Mouse (Mus musculus) kidney, adult 11 months (tissue): Measurements from ENCODE around the gene Fam227b.

Experiments
- DNase-seq: peaks from one replicate; pipeline ENCODE4 v3.0.0; 2022

Fam227b gene

GRCm38 (mm10) chr2:126151855-126152571 lies at the start of gene Fam227b, which contains the start of gene Dtwd1:
Fam227b (minus strand) TSS chr2:126152004.
Dtwd1 (plus strand) TSS chr2:126152141.
- peak; percentile 98 for DNase-seq

GRCm38 (mm10) chr2:126198971-126199370 lies 47.2 kb upstream of the Fam227b start:
- no peak for DNase-seq

GRCm38 (mm10) chr2:126195631-126196356 lies 44.0 kb upstream of the Fam227b start:
- no peak for DNase-seq

GRCm38 (mm10) chr2:126192129-126192528 lies 40.3 kb upstream of the Fam227b start:
- no peak for DNase-seq

GRCm38 (mm10) chr2:126191306-126191705 lies 39.5 kb upstream of the Fam227b start:
- no peak for DNase-seq

GRCm38 (mm10) chr2:126171427-126171826 lies 19.6 kb upstream of the Fam227b start:
- DNase-seq = no peak

GRCm38 (mm10) chr2:126166848-126167617 lies 15.2 kb upstream of the Fam227b start:
- no peak for DNase-seq

- DNase-seq = no peak
Measured at GRCm38 (mm10) chr2:126166335-126166734, 14.5 kb upstream of the Fam227b start.

GRCm38 (mm10) chr2:126165277-126166018 lies 13.6 kb upstream of the Fam227b start:
- no peak for DNase-seq

GRCm38 (mm10) chr2:126147723-126148122 lies 4.1 kb downstream of the Fam227b start:
- DNase-seq = no peak

- DNase-seq = no peak
Measured at GRCm38 (mm10) chr2:126094616-126095015, 57.2 kb downstream of the Fam227b start.

GRCm38 (mm10) chr2:126090432-126090831 lies 61.4 kb downstream of the Fam227b start:
- no peak for DNase-seq

GRCm38 (mm10) chr2:126086187-126086586 lies 65.6 kb downstream of the Fam227b start:
- no peak for DNase-seq

- no peak for DNase-seq
Measured at GRCm38 (mm10) chr2:126084326-126084725, 67.5 kb downstream of the Fam227b start.

- DNase-seq = no peak
Measured at GRCm38 (mm10) chr2:126079086-126079485, 72.7 kb downstream of the Fam227b start.

- DNase-seq = no peak
Measured at GRCm38 (mm10) chr2:126076506-126076905, 75.3 kb downstream of the Fam227b start.

GRCm38 (mm10) chr2:126073744-126074143 lies 78.1 kb downstream of the Fam227b start:
- no peak for DNase-seq

GRCm38 (mm10) chr2:126069740-126070139 lies 82.1 kb downstream of the Fam227b start:
- no peak for DNase-seq

GRCm38 (mm10) chr2:126065303-126065856 lies 86.4 kb downstream of the Fam227b start:
- no peak for DNase-seq

- no peak for DNase-seq
Measured at GRCm38 (mm10) chr2:126064814-126065213, 87.0 kb downstream of the Fam227b start.

- no peak for DNase-seq
Measured at GRCm38 (mm10) chr2:126062876-126063275, 88.9 kb downstream of the Fam227b start.

GRCm38 (mm10) chr2:126061037-126061773 lies 90.6 kb downstream of the Fam227b start:
- DNase-seq = no peak
